Mouse (Mus musculus) MEL (cell line): ENCODE measurements around the gene Mfn2. TPM values are rescaled to one million over a fixed set of nuclear protein-coding genes. Genes with fewer than 3 reads are reported as not detected.

Experiments
- DNase-seq: peaks from one replicate; pipeline ENCODE4 v3.0.0; 2011; ENCODE audit warnings: low read depth, low spot score
- H3K27ac ChIP-seq: 2 replicates; pipeline ENCODE4 v1.5.1; 2012; ENCODE audit warnings: low read depth, mild to moderate bottlenecking, control low read depth, low read length, moderate library complexity; ENCODE audit not compliant: control insufficient read depth
- H3K27me3 ChIP-seq, 2 experiments: fragments of 150-350 bp in 1 of 2; sonication (generic) in 1 of 2; 2 replicates each; pipeline ENCODE4 v1.6.1; 2012; ENCODE audit warnings: low read length in 2 of 2, mild to moderate bottlenecking in 2 of 2, improper control_type of control experiment in 1 of 2, moderate library complexity in 1 of 2; ENCODE audit not compliant: insufficient read depth in 2 of 2, control insufficient read depth in 1 of 2
- H3K36me3 ChIP-seq, 2 experiments: 2 replicates each; pipeline ENCODE4 v1.6.1; 2012 to 2014; ENCODE audit warnings: low read length in 2 of 2, improper control_type of control experiment in 1 of 2, inconsistent platforms in 1 of 2, mild to moderate bottlenecking in 1 of 2; ENCODE audit not compliant: insufficient read depth in 2 of 2, control insufficient read depth in 1 of 2
- H3K4me1 ChIP-seq, 2 experiments: fragments of 150-350 bp in 1 of 2; sonication (generic) in 1 of 2; 2 replicates each; pipeline ENCODE4 v1.6.1; 2012; ENCODE audit warnings: low read length in 2 of 2, improper control_type of control experiment in 1 of 2, mild to moderate bottlenecking in 1 of 2; ENCODE audit not compliant: insufficient read depth in 2 of 2, control insufficient read depth in 1 of 2
- H3K4me3 ChIP-seq, 2 experiments: fragments of 150-350 bp in 1 of 2; sonication (generic) in 1 of 2; 2 replicates each; pipeline ENCODE4 v1.5.1; 2012; ENCODE audit warnings: low read depth in 2 of 2, low read length in 2 of 2, mild to moderate bottlenecking in 2 of 2, moderate library complexity in 2 of 2, control low read depth in 1 of 2, improper control_type of control experiment in 1 of 2; ENCODE audit not compliant: control insufficient read depth in 1 of 2, insufficient read depth in 1 of 2
- H3K79me2 ChIP-seq: 2 replicates; pipeline ENCODE4 v1.6.1; 2012; ENCODE audit warnings: mild to moderate bottlenecking, low read length, moderate library complexity; ENCODE audit not compliant: control insufficient read depth, poor library complexity, insufficient read depth
- H3K9ac ChIP-seq: 2 replicates; pipeline ENCODE4 v1.6.1; 2012; ENCODE audit warnings: low read depth, mild to moderate bottlenecking, control low read depth, low read length, moderate library complexity; ENCODE audit not compliant: control insufficient read depth, poor library complexity, severe bottlenecking
- H3K9me3 ChIP-seq: fragments of 150-350 bp; sonication (generic); replicated peaks from 2 replicates; pipeline ENCODE4 v1.6.1; 2012; ENCODE audit warnings: mild to moderate bottlenecking, low read length, improper control_type of control experiment, moderate library complexity; ENCODE audit not compliant: insufficient read depth
- BHLHE40 ChIP-seq: IDR thresholded peaks from 2 replicates; pipeline ENCODE4 v1.6.1; 2012; ENCODE audit warnings: low read depth, mild to moderate bottlenecking, inconsistent platforms, low read length, improper control_type of control experiment, borderline replicate concordance
- CHD1 ChIP-seq: IDR thresholded peaks from 2 replicates; pipeline ENCODE4 v1.6.1; 2012; ENCODE audit warnings: low read depth, mild to moderate bottlenecking, inconsistent platforms, low read length, improper control_type of control experiment
- CHD2 ChIP-seq: IDR thresholded peaks from 2 replicates; pipeline ENCODE4 v1.6.1; 2011; ENCODE audit warnings: low read length, improper control_type of control experiment
- CTCF ChIP-seq, 3 experiments: IDR thresholded peaks in 2 of 3; conservative IDR thresholded peaks in 1 of 3; 2 replicates each; pipeline ENCODE4 v1.5.1; 2011 to 2012; ENCODE audit warnings: low read length in 3 of 3, low read depth in 2 of 3, mild to moderate bottlenecking in 2 of 3, improper control_type of control experiment in 1 of 3, inconsistent platforms in 1 of 3, mixed read lengths in 1 of 3, moderate library complexity in 1 of 3; ENCODE audit not compliant: control insufficient read depth in 1 of 3, insufficient read depth in 1 of 3, poor library complexity in 1 of 3, severe bottlenecking in 1 of 3
- ELF1 ChIP-seq: IDR thresholded peaks from 2 replicates; pipeline ENCODE4 v1.6.1; 2014; ENCODE audit warnings: low read depth, mild to moderate bottlenecking, inconsistent platforms, low read length, improper control_type of control experiment, moderate library complexity
- GATA1 ChIP-seq: IDR thresholded peaks from 2 replicates; pipeline ENCODE4 v1.6.1; 2011; ENCODE audit warnings: low read depth, low read length, improper control_type of control experiment
- HCFC1 ChIP-seq: IDR thresholded peaks from 2 replicates; pipeline ENCODE4 v1.6.1; 2012; ENCODE audit warnings: low read depth, mild to moderate bottlenecking, inconsistent platforms, low read length, improper control_type of control experiment, moderate library complexity
- KAT2A ChIP-seq: conservative IDR thresholded peaks from 2 replicates; pipeline ENCODE4 v1.6.1; 2012; ENCODE audit warnings: low read depth, low read length, improper control_type of control experiment, inconsistent platforms
- MAX ChIP-seq: IDR thresholded peaks from 2 replicates; pipeline ENCODE4 v1.6.1; 2011; ENCODE audit warnings: low read length, improper control_type of control experiment
- MAZ ChIP-seq: IDR thresholded peaks from 2 replicates; pipeline ENCODE4 v1.6.1; 2012; ENCODE audit warnings: low read depth, mild to moderate bottlenecking, inconsistent platforms, low read length, improper control_type of control experiment
- MXI1 ChIP-seq: IDR thresholded peaks from 2 replicates; pipeline ENCODE4 v1.6.1; 2011; ENCODE audit warnings: mild to moderate bottlenecking, low read depth, low read length, improper control_type of control experiment
- MYC ChIP-seq: IDR thresholded peaks from 2 replicates; pipeline ENCODE4 v1.6.1; 2011; ENCODE audit warnings: low read depth, mild to moderate bottlenecking, low read length, improper control_type of control experiment, moderate library complexity
- NELFE ChIP-seq: IDR thresholded peaks from 2 replicates; pipeline ENCODE4 v1.6.1; 2011; ENCODE audit warnings: low read depth, low read length, improper control_type of control experiment
- NRF1 ChIP-seq: IDR thresholded peaks from 2 replicates; pipeline ENCODE4 v1.6.1; 2014; ENCODE audit warnings: low read depth, mild to moderate bottlenecking, inconsistent platforms, low read length, improper control_type of control experiment, moderate library complexity; ENCODE audit not compliant: poor library complexity, insufficient read depth, severe bottlenecking
- POLR2A ChIP-seq, 2 experiments: IDR thresholded peaks; 2 replicates each; pipeline ENCODE4 v1.6.1; 2011 to 2012; ENCODE audit warnings: low read length in 2 of 2, mild to moderate bottlenecking in 2 of 2, control low read depth in 1 of 2, improper control_type of control experiment in 1 of 2, low read depth in 1 of 2, moderate library complexity in 1 of 2; ENCODE audit not compliant: control insufficient read depth in 1 of 2, insufficient read depth in 1 of 2, poor library complexity in 1 of 2
- POLR2AphosphoS5 ChIP-seq: IDR thresholded peaks from 2 replicates; pipeline ENCODE4 v1.6.1; 2012; ENCODE audit warnings: low read depth, borderline replicate concordance, mild to moderate bottlenecking, inconsistent platforms, low read length, moderate library complexity, mixed read lengths
- RAD21 ChIP-seq: IDR thresholded peaks from 2 replicates; pipeline ENCODE4 v1.6.1; 2011; ENCODE audit warnings: mild to moderate bottlenecking, low read depth, low read length, improper control_type of control experiment
- RCOR1 ChIP-seq: IDR thresholded peaks from 2 replicates; pipeline ENCODE4 v1.6.1; 2012; ENCODE audit warnings: low read depth, mild to moderate bottlenecking, inconsistent platforms, low read length, improper control_type of control experiment
- SIN3A ChIP-seq: IDR thresholded peaks from 2 replicates; pipeline ENCODE4 v1.6.1; 2012; ENCODE audit warnings: low read length, improper control_type of control experiment, inconsistent platforms
- SMC3 ChIP-seq: IDR thresholded peaks from 2 replicates; pipeline ENCODE4 v1.6.1; 2011; ENCODE audit warnings: low read depth, low read length, improper control_type of control experiment
- TBP ChIP-seq: IDR thresholded peaks from 2 replicates; pipeline ENCODE4 v1.8.0; 2011; ENCODE audit warnings: low read depth, low read length, improper control_type of control experiment
- TCF12 ChIP-seq: IDR thresholded peaks from 2 replicates; pipeline ENCODE4 v1.6.1; 2014; ENCODE audit warnings: low read depth, mild to moderate bottlenecking, inconsistent platforms, low read length, improper control_type of control experiment, moderate library complexity
- USF1 ChIP-seq: IDR thresholded peaks from 2 replicates; pipeline ENCODE4 v1.6.1; 2014; ENCODE audit warnings: low read depth, mild to moderate bottlenecking, inconsistent platforms, low read length, improper control_type of control experiment, moderate library complexity
- ZC3H11A ChIP-seq: IDR thresholded peaks from 2 replicates; pipeline ENCODE4 v1.6.1; 2012; ENCODE audit warnings: low read depth, mild to moderate bottlenecking, inconsistent platforms, low read length, improper control_type of control experiment
- polyA plus RNA-seq, 2 experiments: library from polyadenylated mRNA; stranded (reverse) in 1 of 2; unstranded in 1 of 2; fragments of >175 nt in 1 of 2; fragments of >200 nt in 1 of 2; gene quantifications; 2 replicates each; pipeline versions ENCODE4 v1.2.1 to v1.2.4; 2012; ENCODE audit warnings: low replicate concordance in 2 of 2, low read depth in 1 of 2; ENCODE audit not compliant: insufficient read length in 2 of 2, insufficient read depth in 1 of 2, missing spikeins in 1 of 2
- total RNA-seq: library from RNA; depleted of rRNA; stranded (reverse); fragments of 300-350 nt; gene quantifications from 2 replicates; pipeline ENCODE4 v1.2.3, GENCODE M21; 2012; rRNA removed

Gene Mfn2
- total RNA-seq (16.0 and 19.0 TPM in 2 replicates), polyA plus RNA-seq (10 to 100 TPM in 1 of 2 experiments, not detected in 1; 32.8 TPM)

DNA sequence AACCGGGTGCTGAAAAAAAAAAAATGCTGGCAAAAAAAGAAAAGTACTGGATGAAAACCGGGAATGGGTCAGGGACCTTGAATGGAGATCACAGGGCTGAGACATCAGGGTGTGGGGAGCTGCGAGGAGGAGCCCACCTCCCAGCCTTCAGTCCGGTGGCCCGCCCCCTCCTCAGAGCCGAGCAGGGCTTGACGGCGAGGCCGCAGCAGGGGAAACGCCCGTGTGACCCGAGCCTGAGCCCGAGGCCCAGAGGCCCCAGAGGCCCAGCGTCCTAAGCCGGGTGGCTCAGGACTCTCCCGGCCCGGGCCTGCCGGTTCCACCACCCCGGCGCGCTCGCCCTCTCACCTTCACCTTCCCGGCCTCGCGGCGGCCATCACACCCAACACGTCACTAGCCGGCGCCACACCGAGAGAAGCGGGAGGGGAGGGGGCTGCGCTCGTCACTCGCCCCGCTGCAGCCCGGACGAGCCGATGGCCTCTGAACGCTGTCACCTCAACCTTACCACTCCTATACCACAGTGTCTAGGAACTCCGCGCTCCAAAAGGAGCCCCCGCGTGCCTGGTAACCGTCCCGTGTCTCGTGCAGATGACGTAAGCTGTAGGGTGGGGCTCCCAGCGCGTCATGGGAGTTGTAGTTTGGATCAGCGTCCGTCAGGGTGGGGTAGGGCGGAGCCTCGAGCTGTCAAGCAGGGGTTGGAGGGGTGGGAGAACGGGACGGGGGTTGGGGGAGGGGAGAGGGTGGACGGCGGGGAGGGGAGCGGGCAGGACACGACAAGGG lies at the start of gene Mfn2:
Mfn2 (minus strand) TSS at position 392 of the 777 bp plus-strand sequence.
- Histone ChIP-seq H3K36me3 (peaks cover 0 to 12% of the 10 kb centered on the region in 2 experiments; a peak in 3 of 4 replicates), H3K27ac (peak within 1 kb of the TSS; percentile 93), H3K4me1 (peaks cover 0 to 22% of the 10 kb centered on the region in 2 experiments), H3K4me3 (peak within 1 kb of the TSS; percentile 99 to 100), H3K79me2 (peaks cover 19% of the 10 kb centered on the region), H3K27me3 (no peaks in the 10 kb centered on the region), H3K9me3 (no peaks in the 10 kb centered on the region), H3K9ac (peak within 1 kb of the TSS; percentile 98)
- TF ChIP-seq MXI1: peak; percentile 90
- peak; percentile 99 for TF ChIP-seq MAZ
- peak; percentile 59 to 74; a peak in 3 of 4 replicates for TF ChIP-seq POLR2A (IDR thresholded peaks at IDR 0.05; ENCODE audit: control insufficient read depth in 1 of 2, insufficient read depth in 1 of 2, low read depth in 1 of 2, low read length in 2 of 2, poor library complexity in 1 of 2)
- TF ChIP-seq RAD21: no peak
- peak; percentile 36 for TF ChIP-seq CHD2
- TF ChIP-seq CHD1: no peak
- peak; percentile 98 for TF ChIP-seq HCFC1
- no peak for TF ChIP-seq RCOR1
- peak; percentile 92 for TF ChIP-seq KAT2A
- peak; percentile 57 for TF ChIP-seq NELFE
- TF ChIP-seq ELF1: 0 out of 2 replicates have a peak, but pooled peaks have one; percentile 17
- peak; percentile 30; the same call in 1 of the 2 replicates for TF ChIP-seq BHLHE40
- TF ChIP-seq TCF12: peak; percentile 39; the same call in 1 of the 2 replicates
- peak; percentile 93 for TF ChIP-seq SIN3A
- no peak for TF ChIP-seq GATA1
- TF ChIP-seq MYC: no peak
- peak; percentile 48; the same call in 1 of the 2 replicates for TF ChIP-seq USF1
- DNase-seq: peak; percentile 95

DNA sequence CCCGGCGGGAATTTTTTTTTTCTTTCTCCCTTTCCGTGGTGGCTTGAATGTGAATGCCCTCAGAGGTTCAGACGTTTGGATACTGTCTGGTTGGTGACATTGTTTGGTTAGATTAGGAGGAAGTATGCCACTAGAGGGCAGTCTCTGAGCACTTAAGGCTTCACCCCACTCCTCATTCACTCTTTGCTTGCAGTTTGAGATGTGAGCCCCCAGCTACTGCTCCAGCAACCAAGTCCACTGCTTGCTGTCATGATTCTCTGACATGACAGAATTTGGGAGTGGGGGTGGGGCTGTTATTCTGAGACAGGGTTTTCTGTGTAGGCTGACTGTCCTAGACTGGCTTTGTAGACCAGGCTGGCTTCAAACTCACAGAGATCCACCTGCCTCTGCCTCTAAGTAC lies 49.1 kb upstream of the Mfn2 start:
- H3K27ac ChIP-seq: no peak overlapping the region
- H3K36me3 ChIP-seq: peaks cover 0 to 2% of the 10 kb centered on the region in 2 experiments; a peak in 1 of 4 replicates
- TF ChIP-seq POLR2AphosphoS5 (no peak), ZC3H11A (peak; percentile 44), MAX (no peak), TBP (no peak), NRF1 (no peak), SMC3 (peak; percentile 55), RAD21 (peak; percentile 73), HCFC1 (no peak), CTCF (IDR thresholded peaks at IDR 0.05 in 2 of 3, conservative IDR thresholded peaks at IDR 0.05 in 1 of 3; ENCODE audit: control insufficient read depth in 1 of 3, insufficient read depth in 1 of 3, low read depth in 2 of 3, low read length in 3 of 3, poor library complexity in 1 of 3, severe bottlenecking in 1 of 3) (peak; percentile 61 to 79 (median 71))

More for the DNA sequence above, 49.1 kb upstream of the Mfn2 start:
- H3K9ac ChIP-seq: no peak overlapping the region
- no peaks in the 10 kb centered on the region for H3K27me3 ChIP-seq
- H3K79me2 ChIP-seq: no peaks in the 10 kb centered on the region
- no peaks in the 10 kb centered on the region for H3K4me1 ChIP-seq
- DNase-seq: peak; percentile 80
- H3K4me3 ChIP-seq: no peak overlapping the region
- no peaks in the 10 kb centered on the region for H3K9me3 ChIP-seq
